Mouse (Mus musculus): ENCODE measurements around the gene Shank2.
A peak's percentile ranks its signal among the peaks of the same experiment; 100 is the strongest.

DNA sequence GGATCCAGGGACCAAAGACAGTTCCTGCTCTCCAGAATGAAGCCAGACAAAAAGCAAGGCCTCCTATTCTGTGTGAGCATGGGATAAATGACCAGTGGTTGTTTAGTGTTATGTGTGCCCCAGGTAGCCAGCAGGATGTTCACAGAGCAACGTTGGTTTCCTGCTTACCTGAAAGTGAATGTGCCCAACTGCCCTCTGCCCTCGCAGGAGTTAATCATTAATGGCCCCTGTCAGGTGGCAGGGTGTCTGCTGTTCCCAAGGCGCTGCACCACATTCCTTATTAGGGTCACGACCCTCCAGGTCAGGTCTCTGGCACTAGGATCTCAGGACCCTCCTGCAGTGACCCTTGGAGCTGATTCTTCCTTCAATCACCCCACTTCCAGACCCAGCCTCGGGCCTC, 21.0 kb downstream of the Shank2 start:
- 0 out of 2 replicates have a peak, but pooled peaks have one; percentile 2 for TF ChIP-seq CTCF (IDR thresholded peaks at IDR 0.05; ENCODE audit: low read depth)
- no peak for TF ChIP-seq EP300 (IDR thresholded peaks at IDR 0.05; ENCODE audit: low read depth)

Measured in liver, postnatal 0 days (tissue).